Mouse (Mus musculus): Measurements from ENCODE around the gene G530012D18Rik.
"Not testable (repeated sequence)": the region's sequence is repeated elsewhere in the genome, so short reads cannot be mapped to it uniquely, and the experiment has no call there.

Gene G530012D18Rik

DNA sequence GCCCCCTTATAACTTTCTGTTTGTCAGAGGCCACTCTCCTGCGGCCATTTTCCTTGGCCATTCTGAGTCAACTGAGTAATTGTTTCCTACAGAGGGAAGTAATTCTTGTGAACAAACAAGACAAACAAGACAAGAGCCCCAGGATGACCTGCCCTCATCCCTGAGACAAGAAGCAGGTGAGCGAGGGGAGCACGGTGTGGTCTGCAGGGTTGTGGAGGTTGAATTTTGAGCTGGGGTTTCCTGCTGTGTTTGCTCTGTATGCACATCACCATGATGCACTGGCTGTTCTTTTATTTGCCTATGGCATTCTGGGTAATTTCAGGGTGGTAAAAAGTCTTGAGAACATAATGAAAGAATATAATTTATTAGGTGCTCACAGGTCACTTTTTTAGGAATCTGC, 39.6 kb downstream of the G530012D18Rik start:
- in situ Hi-C loops (cut with MboI, MseI), result not testable (repeated sequence)

DNA sequence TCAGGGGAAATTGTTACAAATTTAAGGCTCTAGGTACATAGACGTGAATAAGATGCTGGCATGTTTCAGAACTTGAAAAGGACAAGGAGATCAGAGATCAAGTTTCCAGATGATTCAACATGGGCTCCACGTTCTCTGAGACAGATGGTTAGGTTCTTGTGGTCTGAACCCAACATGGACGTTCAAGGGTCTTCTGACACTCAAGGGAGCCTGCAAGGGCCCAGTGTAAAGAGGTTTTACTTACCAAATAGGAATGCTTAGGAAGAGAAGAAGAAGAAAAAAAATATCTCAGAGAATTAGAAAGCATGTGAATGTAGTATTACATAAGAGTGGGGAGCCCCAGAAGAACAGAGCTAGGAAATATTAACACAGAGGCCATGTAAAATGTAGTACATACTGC, 40.3 kb downstream of the G530012D18Rik start:
- in situ Hi-C loops (cut with MboI, MseI), result not testable (repeated sequence)

- in situ Hi-C loops (cut with MboI, MseI), result not testable (repeated sequence)
Measured at GRCm38 (mm10) chr1:85617161-85617560, 41.7 kb downstream of the G530012D18Rik start.

DNA sequence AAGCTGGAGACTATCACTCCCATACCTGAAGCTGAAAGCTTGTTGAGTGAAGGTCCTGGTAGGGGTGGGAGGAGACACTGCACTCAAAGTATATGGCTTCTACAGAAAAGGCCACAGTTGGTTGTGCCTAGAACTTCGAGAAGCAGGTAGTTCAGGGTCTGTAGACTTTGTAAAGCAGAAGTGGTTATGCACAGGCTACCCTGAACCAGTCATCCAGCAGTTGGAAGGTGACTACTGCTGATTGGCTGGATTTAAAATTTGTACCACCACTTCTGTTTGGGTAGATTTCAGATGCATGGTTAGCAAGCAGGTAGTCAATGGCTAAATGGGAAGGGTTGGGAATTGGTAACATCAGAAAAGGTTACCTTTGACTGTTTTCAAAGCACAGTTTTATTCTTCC, 43.2 kb downstream of the G530012D18Rik start:
- in situ Hi-C loops (cut with MboI, MseI), result not testable (repeated sequence)

Measured in T-helper 2 cell (primary cell).